Mouse (Mus musculus) R1 (cell line): ENCODE data around the gene Stil.
"Not testable (repeated sequence)": the region's sequence is repeated elsewhere in the genome, so short reads cannot be mapped to it uniquely, and the experiment has no call there.

Experiments used
- DNase-seq: peaks from one replicate; pipeline ENCODE4 v3.0.0-alpha.2; 2018; ENCODE audit warnings: low read depth, low spot score

The Stil gene

DNA sequence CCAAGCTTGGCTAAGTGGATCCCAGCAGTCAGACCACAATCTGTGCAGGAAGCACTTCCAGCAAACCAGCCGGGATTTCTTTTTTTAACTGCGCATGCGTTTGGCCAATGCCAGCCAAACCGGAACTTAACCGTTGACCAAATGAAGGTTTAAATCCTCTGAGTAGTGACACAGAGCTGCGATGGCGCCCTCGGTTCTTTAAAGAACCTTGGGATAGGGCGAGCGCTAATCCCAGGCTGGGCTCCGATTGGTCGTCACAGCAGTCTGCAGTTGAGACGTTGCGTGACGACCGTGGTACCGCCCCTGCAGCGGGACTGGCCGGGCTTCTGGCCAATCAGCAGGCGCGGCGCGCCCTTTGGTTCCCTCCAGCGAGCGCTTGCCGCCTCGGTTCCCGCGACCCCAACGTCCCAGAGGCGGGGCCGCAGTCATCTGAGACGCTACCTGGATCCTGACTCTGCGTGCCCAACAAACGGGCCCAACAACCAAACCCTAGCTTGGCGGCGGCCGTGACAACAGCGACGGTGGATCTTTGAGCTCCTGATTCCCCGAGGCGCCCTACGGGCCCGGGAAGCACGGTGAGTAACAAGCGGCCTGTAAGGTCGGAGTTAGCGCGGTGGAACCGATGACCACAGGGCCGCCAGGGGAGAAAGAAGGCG is at the start of gene Stil:
TSS of gene Stil (plus strand) at position 387 of the 656 bp plus-strand sequence.
- peak; percentile 100 for DNase-seq

DNA sequence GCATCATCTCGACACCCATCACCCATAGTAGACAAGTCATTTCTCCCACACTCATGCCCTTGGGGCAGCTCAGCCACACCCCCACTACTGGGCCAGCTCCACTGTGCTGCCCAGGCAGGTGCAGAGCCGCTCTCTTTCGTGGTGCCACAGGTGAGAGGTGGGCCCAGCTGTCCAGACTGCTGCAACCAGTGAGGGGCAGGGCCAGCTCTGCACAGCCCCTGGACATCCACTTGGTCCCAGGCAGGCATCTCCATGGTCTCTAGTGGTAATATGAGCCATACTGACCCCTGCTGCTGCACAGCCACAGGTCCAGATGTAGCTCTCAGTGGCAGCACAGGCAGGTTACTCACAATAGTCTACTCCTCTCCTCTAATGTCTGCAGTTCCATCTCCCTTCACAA is 46.8 kb upstream of the Stil start:
- no peak for DNase-seq

- no peak for DNase-seq
These were observed 42.6 kb upstream of the Stil start for GRCm38 (mm10) chr4:114957403-114957802.

GRCm38 (mm10) chr4:114958231-114958630 is 41.7 kb upstream of the Stil start:
- DNase-seq, result no peak

DNA sequence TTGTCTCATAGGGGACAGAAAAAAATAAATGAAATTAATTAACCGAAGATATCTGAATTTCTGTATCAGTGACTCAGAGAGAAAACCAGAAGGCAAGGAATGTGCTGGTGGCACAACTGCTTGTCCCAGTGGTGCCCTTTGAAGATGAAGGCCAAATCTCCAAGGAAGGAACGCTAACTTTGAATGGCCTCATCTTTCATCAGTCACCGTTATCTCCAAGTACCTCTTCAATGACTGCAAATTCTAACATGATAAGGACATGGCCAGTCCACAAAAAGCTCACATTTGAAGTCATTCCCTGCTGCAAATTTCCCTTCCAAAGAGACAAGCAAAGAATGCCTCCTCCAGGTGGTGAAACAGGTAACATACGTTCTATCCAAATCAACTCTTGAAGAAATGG is 41.2 kb upstream of the Stil start:
- DNase-seq, result no peak

- DNase-seq, result no peak
These were observed 40.4 kb upstream of the Stil start for GRCm38 (mm10) chr4:114959533-114959932.

DNA sequence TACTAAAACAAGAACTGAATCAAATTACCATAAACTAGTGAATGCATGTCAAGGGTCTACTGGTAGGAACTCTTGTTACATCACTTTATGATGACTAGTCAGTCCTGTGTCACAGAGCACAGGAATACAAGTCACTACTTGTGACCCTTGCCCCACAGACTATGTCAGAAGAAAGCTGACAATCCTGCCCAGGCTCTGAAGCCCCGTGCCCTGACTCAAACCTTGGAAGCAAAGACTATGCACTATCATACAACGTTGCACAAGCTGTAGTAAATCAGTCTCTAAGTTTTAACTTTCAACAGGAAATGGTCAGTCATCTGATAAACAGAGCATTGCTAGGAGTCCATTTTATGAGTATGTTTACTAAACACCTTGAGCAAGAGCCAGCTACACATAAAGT is 39.1 kb upstream of the Stil start:
- not testable (repeated sequence) for DNase-seq

DNA sequence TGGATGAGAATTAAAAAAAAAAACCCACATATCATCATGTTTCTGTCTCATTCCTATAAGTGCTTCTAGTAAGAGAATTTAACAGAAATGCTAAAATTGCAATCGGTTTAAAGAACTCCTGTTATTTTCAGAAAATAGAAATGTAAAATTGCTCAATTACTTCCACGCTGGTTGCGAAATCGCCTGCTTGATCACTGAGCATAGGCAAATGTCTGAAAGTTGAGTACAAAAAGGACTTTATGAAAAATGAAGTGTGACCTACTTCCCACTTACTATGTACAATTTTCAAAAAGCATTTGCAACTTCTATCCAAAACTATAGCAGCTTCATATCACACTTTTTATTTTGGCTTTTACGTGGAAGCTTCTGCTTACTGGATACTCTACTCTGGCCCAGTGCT is 29.2 kb upstream of the Stil start:
- DNase-seq, result no peak

DNA sequence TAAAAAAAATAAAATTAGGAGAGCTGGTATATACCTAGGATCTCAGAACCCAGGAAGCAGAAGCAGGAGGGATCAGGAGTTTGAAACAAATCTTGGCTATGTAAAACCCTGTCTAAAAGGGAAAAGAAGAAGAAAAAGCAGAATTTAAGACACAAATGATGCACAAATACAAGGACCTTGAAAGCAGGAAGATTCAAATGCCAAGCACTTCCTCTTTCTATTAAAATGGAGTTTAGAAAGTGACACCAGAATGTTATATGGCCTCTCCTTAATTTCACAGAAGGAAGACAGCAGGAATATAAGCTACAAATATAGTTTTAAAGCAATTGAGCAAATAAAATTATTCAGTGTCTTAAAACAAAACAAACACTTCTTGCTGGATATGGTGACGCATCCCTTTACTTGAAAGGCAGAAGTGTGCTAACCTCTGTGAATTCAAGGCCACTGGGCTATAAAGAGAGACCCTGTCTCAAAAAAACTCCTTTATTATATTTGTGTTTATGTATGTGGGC is 26.7 kb upstream of the Stil start:
- DNase-seq, result no peak

DNA sequence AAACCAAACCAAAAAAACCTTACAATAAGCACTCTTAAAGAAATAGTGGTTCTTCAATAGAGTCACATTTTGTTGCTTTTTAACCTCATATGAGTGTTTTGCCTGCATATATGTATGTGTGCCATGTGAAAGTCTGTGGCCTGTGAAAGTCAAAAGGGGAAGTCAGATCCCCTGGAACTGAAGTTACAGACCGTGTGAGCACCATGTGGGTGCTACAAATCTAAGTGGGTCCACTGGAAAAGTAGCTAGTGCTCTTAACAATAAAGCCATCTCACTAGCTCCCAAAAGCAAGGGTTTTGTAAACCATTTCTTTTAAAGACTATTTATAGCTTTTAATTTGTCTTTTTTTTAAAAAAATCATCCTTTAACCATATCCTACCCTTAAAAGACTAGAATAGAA is 17.3 kb upstream of the Stil start:
- no peak for DNase-seq

- DNase-seq, result peak; percentile 23
These were observed 16.9 kb upstream of the Stil start for GRCm38 (mm10) chr4:114983020-114983419.

- DNase-seq, result no peak
These were observed 13.8 kb upstream of the Stil start for GRCm38 (mm10) chr4:114986211-114986590.

DNA sequence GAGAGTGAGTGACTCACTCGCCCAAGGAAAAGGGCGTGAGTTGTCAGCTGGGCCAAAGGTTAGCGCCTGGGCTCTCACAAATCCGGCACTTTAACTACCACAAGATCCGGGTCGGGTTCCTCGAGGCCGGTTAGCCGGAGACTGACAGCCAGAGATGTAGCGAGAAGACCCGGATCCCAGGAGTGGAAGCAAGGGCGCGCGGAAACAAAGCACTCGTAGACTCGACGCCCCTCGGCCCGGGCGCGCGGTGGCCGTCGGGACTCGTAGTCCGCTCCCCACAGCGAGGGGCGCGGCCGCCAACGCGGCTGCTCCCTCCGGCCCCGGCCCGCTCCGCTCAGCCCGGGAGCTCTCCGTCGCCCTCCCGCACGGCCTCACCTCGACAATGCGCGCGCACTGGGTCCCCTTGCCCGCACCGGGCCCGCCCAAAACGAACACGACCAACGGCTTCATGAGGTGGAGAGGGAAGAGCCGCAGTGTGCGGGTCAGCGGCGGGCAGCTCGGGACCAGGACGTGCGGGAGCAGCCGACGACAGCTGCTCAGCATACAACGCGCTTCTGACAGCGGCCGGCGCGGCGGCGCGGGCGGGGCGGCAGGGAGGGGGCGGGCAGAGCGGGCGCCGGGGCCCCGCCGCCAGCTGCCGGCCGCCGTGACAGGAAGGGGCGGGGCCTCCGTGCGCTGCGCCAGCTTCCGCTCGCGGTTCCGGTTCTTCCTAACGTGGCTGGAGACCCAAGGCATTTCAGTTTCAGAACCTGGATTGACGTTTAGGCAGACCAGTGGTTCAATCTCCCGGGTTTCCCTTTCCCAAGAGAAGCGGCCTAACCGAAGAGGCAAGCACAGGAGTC is 13.1 kb upstream of the Stil start, which contains the start of gene Cmpk1:
TSS of gene Cmpk1 (minus strand) at position 651 of the 842 bp plus-strand sequence.
- DNase-seq, result peak; percentile 79

DNA sequence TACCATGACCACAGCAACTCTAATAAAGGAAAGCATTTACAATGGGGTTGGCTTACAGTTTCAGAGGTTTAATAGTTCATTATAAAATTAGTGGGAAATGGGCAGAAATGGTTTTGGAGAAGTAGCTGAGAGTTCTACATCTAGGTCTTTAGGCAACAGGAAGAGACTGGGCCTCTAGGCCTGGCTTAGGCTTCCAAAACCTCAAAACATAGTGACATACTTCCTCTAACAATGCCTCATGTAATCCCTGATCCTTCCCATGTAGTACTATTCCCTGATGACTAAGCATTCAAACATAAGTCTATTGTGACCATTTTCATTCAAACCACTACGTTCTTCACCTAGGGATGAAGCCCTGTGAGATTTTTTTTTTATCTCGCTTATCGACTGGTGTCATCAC is 5.7 kb upstream of the Stil start:
- DNase-seq, result no peak

- DNase-seq, result peak; percentile 64
These were observed 2.9 kb upstream of the Stil start for GRCm38 (mm10) chr4:114997051-114997450.

DNA sequence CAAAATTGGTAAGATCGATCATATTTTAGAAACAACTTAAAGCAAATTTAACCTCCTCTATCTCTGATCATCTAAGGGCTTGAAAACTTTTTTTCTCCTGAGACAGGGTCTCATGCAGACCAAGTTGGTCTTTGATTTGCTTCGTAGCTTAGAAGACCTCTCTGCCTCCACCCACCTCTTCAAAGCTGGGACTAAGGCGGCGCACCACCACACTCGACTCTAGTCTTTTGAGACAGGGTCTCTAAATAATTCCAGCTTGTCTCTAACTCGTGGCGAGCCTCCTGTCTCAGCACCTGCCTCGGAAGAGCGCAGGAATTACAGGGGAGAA is 550 bp upstream of the Stil start:
- DNase-seq, result no peak

- peak; percentile 59 for DNase-seq
These were observed 453 bp downstream of the Stil start for GRCm38 (mm10) chr4:115000429-115000795.

GRCm38 (mm10) chr4:115014276-115014675 is 14.3 kb downstream of the Stil start:
- peak; percentile 63 for DNase-seq

- DNase-seq, result no peak
These were observed 20.0 kb downstream of the Stil start for GRCm38 (mm10) chr4:115019997-115020396.

DNA sequence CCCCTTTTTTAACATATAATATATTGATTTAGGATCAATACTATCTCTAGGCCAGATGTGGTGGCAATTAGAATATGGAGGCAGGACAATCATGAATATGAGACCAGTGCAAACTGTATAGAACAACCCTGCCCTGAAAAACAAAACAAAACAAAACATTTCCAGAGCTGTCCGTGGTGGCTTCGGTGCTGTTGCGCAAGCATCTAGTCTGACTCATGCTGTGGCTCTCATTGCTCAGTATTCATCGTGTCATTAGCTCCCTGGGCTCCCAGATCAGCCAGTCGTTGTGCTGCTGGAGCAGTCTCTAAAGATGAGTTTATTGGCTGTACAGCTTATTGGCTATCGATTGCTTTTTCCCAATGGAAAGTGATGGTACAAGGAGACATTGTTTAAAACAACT is 35.1 kb downstream of the Stil start:
- DNase-seq, result peak; percentile 40

DNA sequence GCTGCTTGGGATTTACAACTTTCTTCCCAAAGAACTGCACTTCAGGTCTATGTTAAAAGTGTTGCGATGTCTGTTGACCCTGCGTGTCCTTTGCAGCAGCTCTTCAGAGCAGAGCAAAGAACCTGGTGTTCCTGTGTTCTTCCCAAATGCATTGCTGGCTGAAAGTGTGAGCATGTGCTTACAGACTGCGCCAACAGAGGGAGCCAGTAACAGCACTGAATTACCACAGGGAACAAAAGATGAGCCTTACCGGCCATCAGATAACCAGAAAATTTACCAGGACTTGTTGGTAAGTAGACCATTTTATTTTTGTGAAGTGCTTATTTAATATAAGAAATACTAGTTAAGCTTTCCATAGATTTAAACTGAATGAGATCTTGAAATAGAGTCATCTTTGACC is 38.3 kb downstream of the Stil start:
- peak; percentile 76 for DNase-seq

- no peak for DNase-seq
These were observed 45.7 kb downstream of the Stil start for GRCm38 (mm10) chr4:115045621-115046020.

DNA sequence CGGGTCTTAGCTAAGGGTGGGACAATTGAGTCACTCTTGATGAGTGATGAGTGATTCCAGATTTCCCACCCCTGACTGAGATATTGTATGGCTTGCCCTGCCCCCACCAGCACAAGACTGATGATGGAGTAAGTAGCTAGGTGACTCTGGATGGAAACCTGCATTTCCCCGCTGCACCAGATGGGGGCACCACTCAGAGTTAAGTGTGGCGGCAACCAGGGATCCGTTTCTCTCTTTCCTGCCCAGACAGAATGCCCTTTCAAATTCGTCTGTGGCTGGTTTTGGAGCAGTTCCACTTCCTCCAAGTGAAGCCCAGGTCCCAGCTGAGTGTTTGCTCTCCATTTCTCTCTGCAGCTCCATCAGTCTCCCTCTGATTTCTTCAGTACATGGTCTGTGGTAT is 47.8 kb downstream of the Stil start:
- peak; percentile 83 for DNase-seq
